Mouse (Mus musculus) myocyte (in vitro differentiated cells): ENCODE results near the gene Hmx1.

Experiments used
- CEBPB ChIP-seq: IDR thresholded peaks from 2 replicates; pipeline ENCODE4 v1.6.1; 2011; ENCODE audit warnings: mild to moderate bottlenecking, moderate library complexity; ENCODE audit not compliant: poor library complexity, insufficient read depth, severe bottlenecking
- E2F4 ChIP-seq: IDR thresholded peaks from one replicate; pipeline ENCODE4 v1.6.1; 2011; ENCODE audit warnings: mild to moderate bottlenecking, control low read depth, moderate library complexity; ENCODE audit not compliant: insufficient read depth
- MAX ChIP-seq: IDR thresholded peaks from one replicate; pipeline ENCODE4 v1.6.1; 2011; ENCODE audit warnings: low read depth, mild to moderate bottlenecking, control low read depth
- MYOG ChIP-seq, 3 experiments: IDR thresholded peaks; one replicate each; pipeline ENCODE4 v1.6.1; 2011; ENCODE audit warnings: control low read depth in 2 of 3, low read depth in 2 of 3, mild to moderate bottlenecking in 2 of 3; ENCODE audit not compliant: insufficient read length in 2 of 3, control insufficient read depth in 1 of 3, insufficient read depth in 1 of 3
- POLR2A ChIP-seq: IDR thresholded peaks from one replicate; pipeline ENCODE4 v1.6.1; 2011; ENCODE audit warnings: low read depth, mild to moderate bottlenecking, control low read depth, moderate library complexity; ENCODE audit not compliant: insufficient read length
- POLR2AphosphoS2 ChIP-seq: IDR thresholded peaks from one replicate; pipeline ENCODE4 v1.6.1; 2011; ENCODE audit warnings: low read depth, control low read depth; ENCODE audit not compliant: insufficient read length
- REST ChIP-seq: IDR thresholded peaks from one replicate; pipeline ENCODE4 v1.6.1; 2011; ENCODE audit warnings: mild to moderate bottlenecking, control low read depth, moderate library complexity; ENCODE audit not compliant: insufficient read depth, insufficient read length
- SRF ChIP-seq: IDR thresholded peaks from one replicate; pipeline ENCODE4 v1.6.1; 2011; ENCODE audit warnings: low read depth; ENCODE audit not compliant: control insufficient read depth, insufficient read length
- TCF12 ChIP-seq: IDR thresholded peaks from one replicate; pipeline ENCODE4 v1.6.1; 2011; ENCODE audit warnings: mild to moderate bottlenecking, control low read depth; ENCODE audit not compliant: poor library complexity, insufficient read depth, severe bottlenecking
- TCF3 ChIP-seq: IDR thresholded peaks from one replicate; pipeline ENCODE4 v1.6.1; 2011; ENCODE audit warnings: low read depth, control low read depth; ENCODE audit not compliant: insufficient read length
- USF1 ChIP-seq: IDR thresholded peaks from one replicate; pipeline ENCODE4 v1.6.1; 2011; ENCODE audit warnings: low read depth, mild to moderate bottlenecking, control low read depth, moderate library complexity

- TF ChIP-seq USF1 (no peak), MAX (no peak), TCF12 (no peak), POLR2A (no peak), E2F4 (no peak), TCF3 (no peak), CEBPB (no peak), POLR2AphosphoS2 (no peak), MYOG (IDR thresholded peaks at IDR 0.05; ENCODE audit: control insufficient read depth in 1 of 3, insufficient read depth in 1 of 3, insufficient read length in 2 of 3, low read depth in 2 of 3) (no peak), REST (no peak), SRF (no peak)
Observed at GRCm38 (mm10) chr5:35387834-35388490, 946 bp upstream of the Hmx1 start.
